7 mouse cellular contexts compared by ENCODE assay signal in the genomic region with DNA sequence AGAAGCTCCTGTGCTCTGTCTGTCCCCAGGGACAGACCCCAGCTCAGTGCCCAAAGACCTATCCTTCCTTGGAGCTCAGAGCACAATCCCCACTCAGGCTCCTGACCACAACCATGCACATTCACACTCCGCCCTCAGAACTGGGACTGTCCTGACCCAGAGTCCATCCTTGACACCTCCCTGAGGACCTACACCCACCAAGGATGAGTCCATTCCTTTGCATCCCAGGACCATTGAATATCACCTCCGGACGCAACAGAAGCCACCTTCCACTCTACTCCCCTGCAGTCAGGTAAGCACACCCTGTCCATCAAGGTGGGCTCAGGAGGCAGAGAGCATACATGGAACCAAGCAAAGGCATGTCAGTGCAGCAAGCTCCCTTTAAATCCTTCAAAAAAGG. TPM values are rescaled to one million over a fixed set of nuclear protein-coding genes. Genes with fewer than 3 reads are reported as not detected.
DNase-seq lines count a peak whose midpoint lies in the region; ATAC-seq and TF ChIP-seq lines count a peak whose summit lies in the region.

No protein-coding gene starts in this region.

- peak overlapping the region; percentile 73 for H3K4me2 ChIP-seq in kidney, postnatal 0 days (ENCODE audit: low read length)
- H3K4me2 ChIP-seq in myocyte (ENCODE audit: low read depth), result peak overlapping the region; percentile 99

- 91% methylated on average over 3 of the region's 3 CpGs for WGBS in kidney, postnatal 0 days
- 93% methylated on average over 3 of the region's 3 CpGs for WGBS in limb, embryonic 10.5 days

- H3ac ChIP-seq in myocyte (ENCODE audit: control insufficient read depth, insufficient read length), result no peak overlapping the region

- no peak for ATAC-seq in kidney, postnatal 0 days (replicated peaks; ENCODE audit: low FRiP score, low read depth)

- peaks cover 13% of the 10 kb centered on the region; the same call in 1 of the 2 replicates for H3K4me1 ChIP-seq in kidney, postnatal 0 days (replicated peaks; ENCODE audit: insufficient read depth, low read length)
- 0 out of 2 replicates have a peak, but pooled peaks cover 5% of the 10 kb centered on the region for H3K4me1 ChIP-seq in embryonic fibroblast, embryonic 13.5 days (ENCODE audit: control insufficient read depth, insufficient read depth, low read length)
- peaks cover 11% of the 10 kb centered on the region for H3K4me1 ChIP-seq in limb, embryonic 10.5 days

- H3K27me3 ChIP-seq in kidney, postnatal 0 days (ENCODE audit: insufficient read depth, low read length), result peaks cover 4% of the 10 kb centered on the region; the same call in 1 of the 2 replicates
- H3K27me3 ChIP-seq in limb, embryonic 10.5 days (ENCODE audit: low read depth, poor library complexity, severe bottlenecking), result peaks cover 50% of the 10 kb centered on the region
- H3K27me3 ChIP-seq in myocyte (ENCODE audit: control insufficient read depth, insufficient read depth, insufficient read length), result no peaks in the 10 kb centered on the region

- no peaks in the 10 kb centered on the region for H3K9me3 ChIP-seq in kidney, postnatal 0 days (replicated peaks; ENCODE audit: low read length)
- no peaks in the 10 kb centered on the region for H3K9me3 ChIP-seq in limb, embryonic 10.5 days (replicated peaks)

- no peak overlapping the region for H3K27ac ChIP-seq in kidney, postnatal 0 days
- H3K27ac ChIP-seq in embryonic fibroblast, embryonic 13.5 days (ENCODE audit: insufficient read depth, low read length), result no peak overlapping the region
- no peak overlapping the region for H3K27ac ChIP-seq in limb, embryonic 10.5 days

- peaks cover 50% of the 10 kb centered on the region for H3K79me2 ChIP-seq in myocyte (ENCODE audit: control insufficient read depth, insufficient read depth)

- peak overlapping the region; percentile 38; the same call in 1 of the 2 replicates for H3K4me3 ChIP-seq in kidney, postnatal 0 days (replicated peaks; ENCODE audit: low read depth, low read length)
- peak overlapping the region; percentile 85 for H3K4me3 ChIP-seq in embryonic fibroblast, embryonic 13.5 days (ENCODE audit: insufficient read depth, low read length)
- H3K4me3 ChIP-seq in limb, embryonic 10.5 days, result peak overlapping the region; percentile 56
- peak overlapping the region; percentile 59 for H3K4me3 ChIP-seq in myocyte

- H3K9ac ChIP-seq in kidney, postnatal 0 days (ENCODE audit: low read depth, low read length), result no peak overlapping the region

- no peak for TF ChIP-seq CTCF in kidney, postnatal 0 days (IDR thresholded peaks at IDR 0.05; ENCODE audit: low read depth)
- no peak for TF ChIP-seq CTCF in embryonic fibroblast, embryonic 13.5 days (IDR thresholded peaks at IDR 0.05; ENCODE audit: borderline replicate concordance, insufficient read depth, low read length)

- no peaks in the 10 kb centered on the region for H3K36me3 ChIP-seq in kidney, postnatal 0 days (ENCODE audit: insufficient read depth, low read length)
- H3K36me3 ChIP-seq in limb, embryonic 10.5 days, result no peaks in the 10 kb centered on the region
- H3K36me3 ChIP-seq in myocyte (ENCODE audit: control insufficient read depth, insufficient read depth), result no peaks in the 10 kb centered on the region

- DNase-seq in kidney, postnatal 0 days (ENCODE audit: low spot score), result no peak
- DNase-seq in kidney, postnatal 4 days, result no peak
- no peak for DNase-seq in limb, embryonic 10.5 days (ENCODE audit: low spot score)
- no peak for DNase-seq in frontal cortex, postnatal 36 days (ENCODE audit: low spot score in 2 of 2)
- no peak for DNase-seq in cerebellum, adult 9-10 months

- no peak for TF ChIP-seq POLR2A in embryonic fibroblast, embryonic 13.5 days (IDR thresholded peaks at IDR 0.05; ENCODE audit: low read depth, low read length)
- no peak for TF ChIP-seq POLR2A in myocyte (IDR thresholded peaks at IDR 0.05; ENCODE audit: insufficient read length, low read depth)

TF ChIP-seq in myocyte, 11 proteins besides CTCF, POLR2A, EP300 and RAD21:
- TF ChIP-seq POLR2AphosphoS2 (IDR thresholded peaks at IDR 0.05; ENCODE audit: insufficient read length, low read depth), result no peak
- TF ChIP-seq CEBPB (IDR thresholded peaks at IDR 0.05; ENCODE audit: insufficient read depth, poor library complexity, severe bottlenecking), result no peak
- no peak for TF ChIP-seq E2F4 (IDR thresholded peaks at IDR 0.05; ENCODE audit: insufficient read depth)
- no peak for TF ChIP-seq MYOG (IDR thresholded peaks at IDR 0.05; ENCODE audit: control insufficient read depth in 1 of 3, insufficient read depth in 1 of 3, insufficient read length in 2 of 3, low read depth in 2 of 3)
- no peak for TF ChIP-seq TCF3 (IDR thresholded peaks at IDR 0.05; ENCODE audit: insufficient read length, low read depth)
- no peak for TF ChIP-seq USF1 (IDR thresholded peaks at IDR 0.05; ENCODE audit: low read depth)
- TF ChIP-seq MYOD1 (IDR thresholded peaks at IDR 0.05; ENCODE audit: control insufficient read depth in 1 of 3, insufficient read length in 2 of 3, low read depth in 2 of 3), result no peak

RNA-seq across cellular contexts. Expression of a gene that starts 1.1 kb away (rescaled TPM):
- 2.5 TPM in 2 replicates for polyA plus RNA-seq in kidney, postnatal 0 days (2015; fragmentation: Nextera tagmentation; extraction: Ambion mirVana)
- polyA plus RNA-seq in embryonic fibroblast, embryonic 13.5 days (2011; ENCODE audit: insufficient read length, low read depth, missing spikeins), result 30.2 and 40.7 TPM in 2 replicates
- polyA plus RNA-seq in limb, embryonic 10.5 days (2016; fragmentation: Nextera tagmentation; extraction: Ambion mirVana), result 1.9 and 2.1 TPM in 2 replicates
- 9.7 TPM for polyA plus RNA-seq in myocyte (2012; fragmentation: generic; extraction: Trizol)

RNA-seq across cellular contexts. Expression of a gene that starts 50.8 kb away (rescaled TPM):
- 14.7 and 15.2 TPM in 2 replicates for polyA plus RNA-seq in kidney, postnatal 0 days (2015; fragmentation: Nextera tagmentation; extraction: Ambion mirVana)
- 19.4 and 28.9 TPM in 2 replicates for polyA plus RNA-seq in embryonic fibroblast, embryonic 13.5 days (2011; ENCODE audit: insufficient read length, low read depth, missing spikeins)
- 6.3 and 8.7 TPM in 2 replicates for polyA plus RNA-seq in limb, embryonic 10.5 days (2016; fragmentation: Nextera tagmentation; extraction: Ambion mirVana)
- 20.0 TPM for polyA plus RNA-seq in myocyte (2012; fragmentation: generic; extraction: Trizol)
